Mouse (Mus musculus) myocyte (in vitro differentiated cells): ENCODE measurements at regions not wholly inside any gene's neighbourhood (a gene's known extent, or its start where the extent isn't known, plus 50 kb on each side); places are given as distances from the start of the nearest gene placed in this dataset.

Experiments used
- E2F4 ChIP-seq: IDR thresholded peaks from one replicate; pipeline ENCODE4 v1.6.1; 2011; ENCODE audit warnings: mild to moderate bottlenecking, control low read depth, moderate library complexity; ENCODE audit not compliant: insufficient read depth
- MAX ChIP-seq: IDR thresholded peaks from one replicate; pipeline ENCODE4 v1.6.1; 2011; ENCODE audit warnings: low read depth, mild to moderate bottlenecking, control low read depth
- MYOD1 ChIP-seq, 3 experiments: IDR thresholded peaks; one replicate each; pipeline ENCODE4 v1.6.1; 2011; ENCODE audit warnings: control low read depth in 2 of 3, low read depth in 2 of 3, mild to moderate bottlenecking in 2 of 3, moderate library complexity in 1 of 3; ENCODE audit not compliant: insufficient read length in 2 of 3, control insufficient read depth in 1 of 3
- POLR2A ChIP-seq: IDR thresholded peaks from one replicate; pipeline ENCODE4 v1.6.1; 2011; ENCODE audit warnings: low read depth, mild to moderate bottlenecking, control low read depth, moderate library complexity; ENCODE audit not compliant: insufficient read length
- POLR2AphosphoS2 ChIP-seq: IDR thresholded peaks from one replicate; pipeline ENCODE4 v1.6.1; 2011; ENCODE audit warnings: low read depth, control low read depth; ENCODE audit not compliant: insufficient read length

GRCm38 (mm10) chr7:69991982-69992381, 374.6 kb downstream of the Nr2f2 start:
- TF ChIP-seq POLR2A = no peak
- TF ChIP-seq POLR2AphosphoS2 = no peak
- no peak for TF ChIP-seq MAX
- no peak for TF ChIP-seq E2F4
- no peak for TF ChIP-seq MYOD1 (IDR thresholded peaks at IDR 0.05; ENCODE audit: control insufficient read depth in 1 of 3, insufficient read length in 2 of 3, low read depth in 2 of 3)
